Mouse (Mus musculus) ovary, postnatal 36 days (tissue): ENCODE measurements at regions not wholly inside any gene's neighbourhood (a gene's known extent, or its start where the extent isn't known, plus 50 kb on each side); places are given as distances from the start of the nearest gene placed in this dataset.
A peak's percentile ranks its signal among the peaks of the same experiment; 100 is the strongest.

ENCODE experiments used
- DNase-seq: peaks from one replicate; pipeline ENCODE4 v3.0.0; 2022; ENCODE audit warnings: low spot score, mixed read lengths

GRCm38 (mm10) chr17:67569865-67570264 is 62.7 kb downstream of the Lrrc30 start:
- no peak for DNase-seq

GRCm38 (mm10) chr17:67566216-67566615 is 66.3 kb downstream of the Lrrc30 start:
- no peak for DNase-seq

- DNase-seq, result no peak
These were observed 66.8 kb downstream of the Lrrc30 start for GRCm38 (mm10) chr17:67565746-67566145.

GRCm38 (mm10) chr17:67564845-67565244 is 67.7 kb downstream of the Lrrc30 start:
- DNase-seq, result peak; percentile 48

- no peak for DNase-seq
These were observed 69.5 kb downstream of the Lrrc30 start for GRCm38 (mm10) chr17:67563036-67563435.

- DNase-seq, result no peak
These were observed 70.7 kb downstream of the Lrrc30 start for GRCm38 (mm10) chr17:67561802-67562201.

- peak; percentile 11 for DNase-seq
These were observed 75.1 kb downstream of the Lrrc30 start for GRCm38 (mm10) chr17:67557351-67557870.

GRCm38 (mm10) chr17:67552581-67553139 is 79.9 kb downstream of the Lrrc30 start:
- no peak for DNase-seq

GRCm38 (mm10) chr17:67548966-67549700 is 83.4 kb downstream of the Lrrc30 start:
- no peak for DNase-seq

GRCm38 (mm10) chr17:67544410-67544809 is 88.1 kb downstream of the Lrrc30 start:
- no peak for DNase-seq

- no peak for DNase-seq
These were observed 100.2 kb downstream of the Lrrc30 start for GRCm38 (mm10) chr17:67532331-67532730.

GRCm38 (mm10) chr17:67520848-67521411 is 111.6 kb downstream of the Lrrc30 start:
- no peak for DNase-seq

GRCm38 (mm10) chr17:67515601-67516147 is 116.8 kb downstream of the Lrrc30 start:
- DNase-seq, result no peak

- DNase-seq, result no peak
These were observed 117.9 kb downstream of the Lrrc30 start for GRCm38 (mm10) chr17:67514387-67515241.

- no peak for DNase-seq
These were observed 119.6 kb downstream of the Lrrc30 start for GRCm38 (mm10) chr17:67512699-67513450.

GRCm38 (mm10) chr17:67512008-67512407 is 120.5 kb downstream of the Lrrc30 start:
- DNase-seq, result no peak

GRCm38 (mm10) chr17:67509921-67510320 is 122.6 kb downstream of the Lrrc30 start:
- DNase-seq, result no peak

- DNase-seq, result no peak
These were observed 123.4 kb downstream of the Lrrc30 start for GRCm38 (mm10) chr17:67509091-67509618.

- DNase-seq, result no peak
These were observed 124.2 kb downstream of the Lrrc30 start for GRCm38 (mm10) chr17:67508353-67508752.

GRCm38 (mm10) chr17:67506466-67506865 is 126.1 kb downstream of the Lrrc30 start:
- DNase-seq, result no peak

- no peak for DNase-seq
These were observed 128.0 kb downstream of the Lrrc30 start for GRCm38 (mm10) chr17:67504502-67505033.
